Comparison of ENCODE assay signal across 22 mouse cellular contexts in genomic region chr13:34700630-34701029, GRCm38 (mm10). TPM values are rescaled to one million over a fixed set of nuclear protein-coding genes. Genes with fewer than 3 reads are reported as not detected.
A peak's percentile ranks its signal among the peaks of the same experiment; 100 is the strongest.
DNase-seq lines count a peak whose midpoint lies in the region; ATAC-seq lines count a peak whose summit lies in the region.
"Had no signal": no experiment of that assay in that cellular context is flagged by ENCODE, and none has a peak within 500 bp of the region (broad histone marks: within the 10 kb centered on the region; RNA-seq: fewer than 3 reads in every experiment).

No protein-coding gene starts in this region.

- peak; percentile 28 for DNase-seq in heart, adult 11 months
- DNase-seq in heart, adult 18-20 months, result no peak
- no peak for DNase-seq in spleen, postnatal 14 days (ENCODE audit: low spot score in 2 of 2)
- no peak for DNase-seq in kidney, adult 9 months
- DNase-seq: adrenal gland, adult 8-10 months; adrenal gland, postnatal 14 days; adrenal gland, postnatal 36 days; cerebellum, adult 11-12 months; cerebellum, adult 2 months; cerebellum, adult 9-10 months; cerebellum, postnatal 10 days; cerebellum, postnatal 25 days; embryo, embryonic 11 days had no signal

- ATAC-seq in common myeloid progenitor, adult 5-6 weeks (replicated peaks; ENCODE audit: low read depth, poor library complexity, severe bottlenecking), result peak; percentile 52; the same call in 1 of the 2 replicates
- ATAC-seq: activated CD4-positive, CD25-positive, alpha-beta regulatory T cell, adult 4 months; CD4-positive, CD25-positive, alpha-beta regulatory T cell, adult 4 months; forebrain, embryonic 14.5 days; forebrain, embryonic 16.5 days; Patski had no signal

RNA-seq across cellular contexts. Expression of gene Fam50b, which starts 34.0 kb away (rescaled TPM):
- total RNA-seq in heart, adult 18-20 months (2021), result not detected
- total RNA-seq in common myeloid progenitor, adult 5-6 weeks (2017), result not detected in 2 replicates
- total RNA-seq: adrenal gland, adult 18-20 months; adrenal gland, adult 8-10 months; adrenal gland, postnatal 14 days; adrenal gland, postnatal 36 days; G1E had no signal

RNA-seq across cellular contexts. Expression of gene Pxdc1, which starts 47.3 kb away (rescaled TPM):
- 10 to 100 TPM; 13.1 to 16.4 TPM for total RNA-seq in heart, adult 18-20 months (2021)
- not detected in 2 replicates for total RNA-seq in common myeloid progenitor, adult 5-6 weeks (2017)
- total RNA-seq: CH12.LX had no signal

Comparison
In these comparisons a context has a peak if more than half of its experiments do, and no peak if none do; other contexts are left out.
1. RNA of gene Pxdc1, which starts 47.3 kb away (total RNA-seq): 13.1 to 16.4 TPM in heart, adult 18-20 months; not detected in common myeloid progenitor, adult 5-6 weeks; every median in the first group is over 10 times any median in the second.